Mouse (Mus musculus): Measurements from ENCODE around the gene H3f3b.

DNA sequence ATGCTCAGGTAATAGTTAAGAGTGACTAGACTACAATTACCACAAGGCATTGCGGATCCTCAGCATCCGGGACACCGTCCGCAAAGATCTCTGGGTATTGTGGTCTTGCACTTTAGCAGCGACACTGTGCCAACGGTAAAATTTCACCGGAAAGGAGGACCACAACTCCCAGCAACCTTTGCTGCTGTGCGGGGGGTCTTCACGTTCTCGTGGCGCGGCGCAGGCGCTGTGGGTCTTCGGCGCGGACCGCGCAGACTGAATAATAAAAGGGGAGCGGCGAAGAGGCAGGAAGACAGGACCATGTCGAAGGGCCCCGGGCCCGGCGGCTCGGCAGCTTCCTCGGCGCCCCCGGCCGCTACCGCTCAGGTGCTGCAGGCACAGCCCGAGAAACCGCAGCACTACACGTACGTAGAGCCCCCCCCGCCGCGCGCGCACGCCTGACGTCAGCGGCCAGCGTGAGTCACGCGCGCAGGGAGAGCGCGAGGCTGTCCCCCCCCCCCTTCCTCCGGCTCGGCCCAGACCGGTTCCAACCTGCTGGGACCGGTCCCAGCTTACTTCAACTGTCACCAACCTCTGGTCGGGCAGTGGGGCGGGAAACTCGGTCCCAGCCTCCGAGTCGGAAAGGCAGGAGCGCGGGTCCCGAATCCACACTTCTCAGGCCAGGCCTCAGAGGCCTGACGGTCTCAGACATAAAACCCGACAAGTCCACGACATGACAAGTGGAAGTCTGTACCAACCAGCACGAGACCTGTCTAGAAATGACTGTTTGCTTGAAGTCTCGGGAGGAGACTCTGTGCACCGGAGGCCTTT lies 2.5 kb upstream of the H3f3b start, which contains the start of gene Unk:
- TF ChIP-seq CTCF (IDR thresholded peaks at IDR 0.05; ENCODE audit: control insufficient read depth, insufficient read depth, insufficient read length): no peak
- no peak for TF ChIP-seq CEBPB (IDR thresholded peaks at IDR 0.05; ENCODE audit: low read depth)
- TF ChIP-seq MYOD1 (IDR thresholded peaks at IDR 0.05; ENCODE audit: control insufficient read depth, insufficient read length, low read depth): no peak
- TF ChIP-seq MAX (IDR thresholded peaks at IDR 0.05): no peak
- no peak for TF ChIP-seq USF1 (IDR thresholded peaks at IDR 0.05; ENCODE audit: low read depth)
- no peak for TF ChIP-seq FOSL1 (IDR thresholded peaks at IDR 0.05; ENCODE audit: insufficient read depth, low read length, poor library complexity, severe bottlenecking)
- no peak for TF ChIP-seq MYOG (IDR thresholded peaks at IDR 0.05; ENCODE audit: control insufficient read depth, extremely low read depth, insufficient read length)
